ENCODE assay signal across 16 mouse cellular contexts in genomic region chr8:83182784-83183183, GRCm38 (mm10). TPM values are rescaled to one million over a fixed set of nuclear protein-coding genes. Genes with fewer than 3 reads are reported as not detected.
DNase-seq lines count a peak whose midpoint lies in the region; ATAC-seq and TF ChIP-seq lines count a peak whose summit lies in the region.
"Had no signal": no experiment of that assay in that cellular context is flagged by ENCODE, and none has a peak within 500 bp of the region (broad histone marks: within the 10 kb centered on the region; RNA-seq: fewer than 3 reads in every experiment).

No protein-coding gene starts in this region.

- 0 out of 2 replicates have a peak overlapping the region, but pooled peaks have one; percentile 0 for H3K27ac ChIP-seq in heart, embryonic 10.5 days
- no peak overlapping the region for H3K27ac ChIP-seq in neural tube, embryonic 11.5 days (ENCODE audit: low read depth, low read length)
- H3K27ac ChIP-seq in midbrain, embryonic 13.5 days, result peak overlapping the region; percentile 48
- peak overlapping the region; percentile 82 for H3K27ac ChIP-seq in stomach, postnatal 0 days (replicated peaks)
- H3K27ac ChIP-seq: layer of hippocampus, adult 2 months; liver, embryonic 12.5 days had no signal

- 81% methylated on average over 5 of the region's 5 CpGs for WGBS in heart, embryonic 10.5 days
- 78% methylated on average over 5 of the region's 5 CpGs for WGBS in neural tube, embryonic 11.5 days
- WGBS in midbrain, embryonic 13.5 days, result 45% methylated on average over 5 of the region's 5 CpGs
- 37% methylated on average over 5 of the region's 5 CpGs for WGBS in stomach, postnatal 0 days

- H3K9ac ChIP-seq in neural tube, embryonic 11.5 days (ENCODE audit: low read length), result no peak overlapping the region
- no peak overlapping the region for H3K9ac ChIP-seq in midbrain, embryonic 13.5 days (replicated peaks)
- no peak overlapping the region for H3K9ac ChIP-seq in stomach, postnatal 0 days (ENCODE audit: low read length)
- H3K9ac ChIP-seq: liver, embryonic 12.5 days had no signal

- H3K4me3 ChIP-seq in heart, embryonic 10.5 days, result no peak overlapping the region
- no peak overlapping the region for H3K4me3 ChIP-seq in neural tube, embryonic 11.5 days (ENCODE audit: low read depth, low read length)
- H3K4me3 ChIP-seq in midbrain, embryonic 13.5 days (replicated peaks), result no peak overlapping the region
- no peak overlapping the region for H3K4me3 ChIP-seq in stomach, postnatal 0 days (ENCODE audit: low read depth, low read length)
- H3K4me3 ChIP-seq: layer of hippocampus, adult 2 months; liver, embryonic 12.5 days had no signal

- TF ChIP-seq EP300 in stomach, postnatal 0 days (optimal IDR thresholded peaks at IDR 0.05), result no peak

- ATAC-seq in neural tube, embryonic 11.5 days (ENCODE audit: insufficient read depth, low FRiP score, low TSS enrichment), result no peak
- ATAC-seq in midbrain, embryonic 13.5 days, result peak; percentile 48; the same call in 1 of the 2 replicates
- ATAC-seq in stomach, postnatal 0 days (ENCODE audit: low FRiP score, low TSS enrichment), result peak; percentile 25; the same call in 1 of the 2 replicates
- ATAC-seq: liver, embryonic 12.5 days had no signal

- DNase-seq in heart, embryonic 10.5 days (ENCODE audit: low spot score), result no peak
- DNase-seq in heart, adult 8-10 months (ENCODE audit: low spot score), result no peak
- peak; percentile 23 for DNase-seq in neural tube, embryonic 11.5 days (ENCODE audit: low spot score)
- DNase-seq in neural tube, embryonic 10.5 days (ENCODE audit: extremely low spot score, low spot score), result no peak
- DNase-seq in stomach, postnatal 0 days (ENCODE audit: low spot score), result no peak
- no peak for DNase-seq in urinary bladder, postnatal 36 days (ENCODE audit: low spot score in 2 of 2)
- no peak for DNase-seq in kidney, postnatal 25 days
- DNase-seq: cerebellum, adult 9-10 months; gastrocnemius, postnatal 14 days; kidney, adult 18-20 months; thymus, postnatal 4 days had no signal

- H3K27me3 ChIP-seq in heart, embryonic 10.5 days (ENCODE audit: insufficient read depth, poor library complexity, severe bottlenecking), result no peaks in the 10 kb centered on the region
- no peaks in the 10 kb centered on the region for H3K27me3 ChIP-seq in neural tube, embryonic 11.5 days (ENCODE audit: control insufficient read depth, insufficient read depth, low read length)
- H3K27me3 ChIP-seq in midbrain, embryonic 13.5 days, result no peaks in the 10 kb centered on the region
- H3K27me3 ChIP-seq in stomach, postnatal 0 days (ENCODE audit: control insufficient read depth, insufficient read depth, low read length), result no peaks in the 10 kb centered on the region
- H3K27me3 ChIP-seq: liver, embryonic 12.5 days had no signal

- no peaks in the 10 kb centered on the region for H3K36me3 ChIP-seq in heart, embryonic 10.5 days
- H3K36me3 ChIP-seq in neural tube, embryonic 11.5 days (ENCODE audit: control insufficient read depth, insufficient read depth, low read length), result no peaks in the 10 kb centered on the region
- H3K36me3 ChIP-seq in midbrain, embryonic 13.5 days, result no peaks in the 10 kb centered on the region
- no peaks in the 10 kb centered on the region for H3K36me3 ChIP-seq in stomach, postnatal 0 days (ENCODE audit: control insufficient read depth, insufficient read depth, low read length)
- H3K36me3 ChIP-seq: liver, embryonic 12.5 days had no signal

- no peaks in the 10 kb centered on the region for H3K9me3 ChIP-seq in heart, embryonic 10.5 days
- no peaks in the 10 kb centered on the region for H3K9me3 ChIP-seq in neural tube, embryonic 11.5 days (ENCODE audit: control insufficient read depth, low read length)
- H3K9me3 ChIP-seq in midbrain, embryonic 13.5 days, result no peaks in the 10 kb centered on the region
- no peaks in the 10 kb centered on the region for H3K9me3 ChIP-seq in stomach, postnatal 0 days (ENCODE audit: control insufficient read depth, low read length)
- H3K9me3 ChIP-seq: liver, embryonic 12.5 days had no signal

- H3K4me2 ChIP-seq in neural tube, embryonic 11.5 days (ENCODE audit: low read depth), result no peak overlapping the region
- H3K4me2 ChIP-seq in midbrain, embryonic 13.5 days (replicated peaks), result no peak overlapping the region
- H3K4me2 ChIP-seq in stomach, postnatal 0 days (replicated peaks; ENCODE audit: low read depth), result no peak overlapping the region
- H3K4me2 ChIP-seq: liver, embryonic 12.5 days had no signal

- TF ChIP-seq CTCF in stomach, postnatal 0 days (IDR thresholded peaks at IDR 0.05; ENCODE audit: low read depth), result no peak

- peaks cover 19% of the 10 kb centered on the region for H3K4me1 ChIP-seq in heart, embryonic 10.5 days
- H3K4me1 ChIP-seq in neural tube, embryonic 11.5 days (ENCODE audit: control insufficient read depth, insufficient read depth, low read length), result peaks cover 12% of the 10 kb centered on the region; the same call in 1 of the 2 replicates
- H3K4me1 ChIP-seq in midbrain, embryonic 13.5 days (replicated peaks), result peaks cover 66% of the 10 kb centered on the region
- peaks cover 3% of the 10 kb centered on the region; the same call in 1 of the 2 replicates for H3K4me1 ChIP-seq in stomach, postnatal 0 days (replicated peaks; ENCODE audit: control insufficient read depth, insufficient read depth)

RNA-seq across cellular contexts. Expression of gene Gm10645, which starts 16.8 kb away (rescaled TPM):
- 0.65 and 1.2 TPM in 2 replicates for polyA plus RNA-seq in heart, embryonic 10.5 days (2016; fragmentation: Nextera tagmentation; extraction: Ambion mirVana)
- not detected for total RNA-seq in heart, adult 8-10 months (2022)
- polyA plus RNA-seq in neural tube, embryonic 11.5 days (2014; fragmentation: Nextera tagmentation; extraction: Ambion mirVana), result 5.5 and 7.2 TPM in 2 replicates
- 6.9 and 7.4 TPM in 2 replicates for polyA plus RNA-seq in midbrain, embryonic 13.5 days (2015; fragmentation: Nextera tagmentation; extraction: Ambion mirVana)
- polyA plus RNA-seq in stomach, postnatal 0 days (2015; fragmentation: Nextera tagmentation; extraction: Ambion mirVana), result 3.3 TPM in 2 replicates
- total RNA-seq: gastrocnemius, postnatal 14 days; megakaryocyte progenitor cell, adult 5-6 weeks; MEL had no signal

RNA-seq across cellular contexts. Expression of gene Tbc1d9, which starts 17.6 kb away (rescaled TPM):
- 0.90 and 1.00 TPM in 2 replicates for polyA plus RNA-seq in heart, embryonic 10.5 days (2016; fragmentation: Nextera tagmentation; extraction: Ambion mirVana)
- 1 to 10 TPM; 1.9 to 3.7 (median 2.8) TPM for total RNA-seq in heart, adult 8-10 months (2022)
- polyA plus RNA-seq in neural tube, embryonic 11.5 days (2014; fragmentation: Nextera tagmentation; extraction: Ambion mirVana), result 13.4 and 17.1 TPM in 2 replicates
- polyA plus RNA-seq in midbrain, embryonic 13.5 days (2015; fragmentation: Nextera tagmentation; extraction: Ambion mirVana), result 12.6 and 13.5 TPM in 2 replicates
- 2.6 and 3.2 TPM in 2 replicates for polyA plus RNA-seq in stomach, postnatal 0 days (2015; fragmentation: Nextera tagmentation; extraction: Ambion mirVana)
- total RNA-seq: MEL had no signal
